17 mouse cellular contexts compared by ENCODE assay signal in the genomic region with DNA sequence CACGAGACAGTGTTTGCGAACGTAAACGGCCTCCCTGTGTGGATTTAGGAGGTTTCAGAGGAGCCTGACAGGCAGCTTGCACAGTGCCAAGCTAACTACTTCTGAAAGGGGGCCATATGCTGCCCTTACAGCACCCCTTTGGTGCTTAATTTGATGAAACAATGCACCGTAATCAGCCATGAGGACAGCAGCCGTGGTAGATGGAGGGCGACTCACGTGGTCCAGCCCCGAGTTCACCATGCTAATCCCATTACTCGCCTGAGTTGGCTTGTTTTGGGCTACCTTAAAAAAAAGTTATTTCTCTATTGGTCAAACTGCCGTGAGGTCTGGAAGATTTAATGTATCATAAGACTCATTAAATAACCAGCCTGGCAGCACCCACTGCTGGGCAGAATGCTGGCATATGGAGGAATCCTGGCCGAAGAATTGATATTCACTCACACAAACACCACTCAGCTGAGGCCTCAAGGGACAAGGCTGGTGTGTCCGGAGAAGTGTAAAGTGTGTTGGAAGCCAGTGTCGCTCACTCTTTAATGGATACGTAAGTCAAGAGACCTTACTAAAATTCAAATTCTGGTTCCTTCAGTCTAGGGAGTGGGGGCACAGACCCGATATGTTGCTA. TPM values are rescaled to one million over a fixed set of nuclear protein-coding genes. Genes with fewer than 3 reads are reported as not detected.
A peak's percentile ranks its signal among the peaks of the same experiment; 100 is the strongest.
DNase-seq lines count a peak whose midpoint lies in the region; ATAC-seq and TF ChIP-seq lines count a peak whose summit lies in the region.
"Had no signal": no experiment of that assay in that cellular context is flagged by ENCODE, and none has a peak within 500 bp of the region (broad histone marks: within the 10 kb centered on the region; RNA-seq: fewer than 3 reads in every experiment).

No protein-coding gene starts in this region.

- no peak overlapping the region for H3K4me2 ChIP-seq in hindbrain, embryonic 12.5 days (replicated peaks)
- peak overlapping the region; percentile 34 for H3K4me2 ChIP-seq in forebrain, embryonic 11.5 days (ENCODE audit: low read depth, low read length, severe bottlenecking)
- peak overlapping the region; percentile 11; the same call in 1 of the 2 replicates for H3K4me2 ChIP-seq in hindbrain, embryonic 16.5 days (ENCODE audit: low read length)
- H3K4me2 ChIP-seq in midbrain, postnatal 0 days (ENCODE audit: low read depth, low read length, poor library complexity, severe bottlenecking): 0 out of 2 replicates have a peak overlapping the region, but pooled peaks have one; percentile 9
- H3K4me2 ChIP-seq in heart, embryonic 12.5 days: no peak overlapping the region
- H3K4me2 ChIP-seq: embryonic facial prominence, embryonic 12.5 days; intestine, embryonic 15.5 days; lung, embryonic 14.5 days had no signal

- intact Hi-C loops in left cerebral cortex, postnatal 36 days (cut with DNase I): no loop called here

- peak; percentile 73 for ATAC-seq in hindbrain, embryonic 12.5 days (ENCODE audit: low FRiP score)
- ATAC-seq in forebrain, embryonic 11.5 days (replicated peaks; ENCODE audit: low FRiP score): peak; percentile 88
- ATAC-seq in hindbrain, embryonic 16.5 days: peak; percentile 88
- no peak for ATAC-seq in midbrain, postnatal 0 days (ENCODE audit: low FRiP score)
- no peak for ATAC-seq in heart, embryonic 12.5 days (ENCODE audit: insufficient number of reproducible peaks, low FRiP score)
- ATAC-seq: intestine, embryonic 15.5 days had no signal

- H3K4me1 ChIP-seq in hindbrain, embryonic 12.5 days: no peaks in the 10 kb centered on the region
- H3K4me1 ChIP-seq in hindbrain, embryonic 10.5 days (replicated peaks): 0 out of 2 replicates have a peak, but pooled peaks cover 7% of the 10 kb centered on the region
- peaks cover 25% of the 10 kb centered on the region for H3K4me1 ChIP-seq in forebrain, embryonic 11.5 days (replicated peaks; ENCODE audit: control insufficient read depth, insufficient read depth, low read length)
- no peaks in the 10 kb centered on the region; the same call in 1 of the 2 replicates for H3K4me1 ChIP-seq in hindbrain, embryonic 16.5 days (ENCODE audit: control insufficient read depth, insufficient read depth, low read depth, low read length)
- peaks cover 4% of the 10 kb centered on the region; the same call in 1 of the 2 replicates for H3K4me1 ChIP-seq in midbrain, postnatal 0 days (ENCODE audit: insufficient read depth, low read length)
- H3K4me1 ChIP-seq in heart, embryonic 12.5 days (replicated peaks): no peaks in the 10 kb centered on the region
- H3K4me1 ChIP-seq: embryonic facial prominence, embryonic 12.5 days; intestine, embryonic 15.5 days had no signal

- no peak overlapping the region for H3K27ac ChIP-seq in hindbrain, embryonic 12.5 days
- no peak overlapping the region for H3K27ac ChIP-seq in hindbrain, embryonic 10.5 days
- H3K27ac ChIP-seq in forebrain, embryonic 11.5 days (ENCODE audit: low read depth, low read length): peak overlapping the region; percentile 69
- H3K27ac ChIP-seq in hindbrain, embryonic 16.5 days (ENCODE audit: low read depth, low read length): no peak overlapping the region
- no peak overlapping the region for H3K27ac ChIP-seq in midbrain, postnatal 0 days (ENCODE audit: low read depth, low read length)
- H3K27ac ChIP-seq in heart, embryonic 12.5 days (ENCODE audit: poor library complexity, severe bottlenecking): no peak overlapping the region
- H3K27ac ChIP-seq: embryonic facial prominence, embryonic 12.5 days; intestine, embryonic 15.5 days; kidney, postnatal 0 days had no signal

- no peak overlapping the region for H3K9ac ChIP-seq in hindbrain, embryonic 12.5 days
- peak overlapping the region; percentile 37 for H3K9ac ChIP-seq in forebrain, embryonic 11.5 days (ENCODE audit: low read length)
- H3K9ac ChIP-seq in hindbrain, embryonic 16.5 days (ENCODE audit: low read depth, low read length): no peak overlapping the region
- no peak overlapping the region for H3K9ac ChIP-seq in midbrain, postnatal 0 days (replicated peaks; ENCODE audit: low read length, poor library complexity, severe bottlenecking)
- H3K9ac ChIP-seq in heart, embryonic 12.5 days: no peak overlapping the region
- H3K9ac ChIP-seq: embryonic facial prominence, embryonic 12.5 days; intestine, embryonic 15.5 days; lung, embryonic 14.5 days had no signal

- H3K9me3 ChIP-seq in hindbrain, embryonic 12.5 days (replicated peaks): no peaks in the 10 kb centered on the region
- H3K9me3 ChIP-seq in hindbrain, embryonic 10.5 days: no peaks in the 10 kb centered on the region
- no peaks in the 10 kb centered on the region for H3K9me3 ChIP-seq in forebrain, embryonic 11.5 days (ENCODE audit: control insufficient read depth, low read length)
- no peaks in the 10 kb centered on the region for H3K9me3 ChIP-seq in hindbrain, embryonic 16.5 days (ENCODE audit: control insufficient read depth, low read length)
- no peaks in the 10 kb centered on the region for H3K9me3 ChIP-seq in midbrain, postnatal 0 days (ENCODE audit: low read length)
- no peaks in the 10 kb centered on the region for H3K9me3 ChIP-seq in heart, embryonic 12.5 days (replicated peaks)
- H3K9me3 ChIP-seq: embryonic facial prominence, embryonic 12.5 days; intestine, embryonic 15.5 days had no signal

- no peak for DNase-seq in hindbrain, embryonic 10.5 days (ENCODE audit: low spot score)
- peak; percentile 74 for DNase-seq in forebrain, embryonic 11.5 days (ENCODE audit: low spot score)
- DNase-seq in midbrain, postnatal 0 days (ENCODE audit: low spot score): peak; percentile 75
- DNase-seq in kidney, adult 8-10 months: no peak
- no peak for DNase-seq in left cerebral cortex, postnatal 36 days (ENCODE audit: low spot score in 2 of 2)
- DNase-seq: adrenal gland, postnatal 36 days; gastrocnemius, postnatal 10 days; heart, postnatal 14 days; lung, embryonic 14.5 days; thymus, postnatal 14 days had no signal

- no peak overlapping the region for H3K4me3 ChIP-seq in hindbrain, embryonic 12.5 days
- H3K4me3 ChIP-seq in hindbrain, embryonic 10.5 days: no peak overlapping the region
- no peak overlapping the region for H3K4me3 ChIP-seq in forebrain, embryonic 11.5 days (ENCODE audit: low read depth, low read length)
- H3K4me3 ChIP-seq in hindbrain, embryonic 16.5 days (ENCODE audit: low read length): no peak overlapping the region
- H3K4me3 ChIP-seq in midbrain, postnatal 0 days (ENCODE audit: low read depth, low read length): no peak overlapping the region
- no peak overlapping the region for H3K4me3 ChIP-seq in heart, embryonic 12.5 days
- H3K4me3 ChIP-seq: embryonic facial prominence, embryonic 12.5 days; intestine, embryonic 15.5 days had no signal

- H3K27me3 ChIP-seq in hindbrain, embryonic 12.5 days: peaks cover 21% of the 10 kb centered on the region
- peaks cover 38% of the 10 kb centered on the region for H3K27me3 ChIP-seq in hindbrain, embryonic 10.5 days (ENCODE audit: insufficient read depth, poor library complexity, severe bottlenecking)
- H3K27me3 ChIP-seq in forebrain, embryonic 11.5 days (ENCODE audit: control insufficient read depth, insufficient read depth, low read length): peaks cover 7% of the 10 kb centered on the region; the same call in 1 of the 2 replicates
- H3K27me3 ChIP-seq in hindbrain, embryonic 16.5 days (replicated peaks; ENCODE audit: control insufficient read depth, insufficient read depth, low read length): 0 out of 2 replicates have a peak, but pooled peaks cover under 1% of the 10 kb centered on the region
- H3K27me3 ChIP-seq in midbrain, postnatal 0 days (ENCODE audit: insufficient read depth, low read length): peaks cover 6% of the 10 kb centered on the region; the same call in 1 of the 2 replicates
- peaks cover 16% of the 10 kb centered on the region for H3K27me3 ChIP-seq in heart, embryonic 12.5 days (replicated peaks)

- no peak for TF ChIP-seq CTCF in midbrain, postnatal 0 days (IDR thresholded peaks at IDR 0.05)

- 58% methylated on average over 16 of the region's 16 CpGs for WGBS in hindbrain, embryonic 12.5 days
- 77% methylated on average over 16 of the region's 16 CpGs for WGBS in hindbrain, embryonic 10.5 days
- WGBS in forebrain, embryonic 11.5 days: 18% methylated on average over 16 of the region's 16 CpGs
- 38% methylated on average over 16 of the region's 16 CpGs for WGBS in hindbrain, embryonic 16.5 days
- 23% methylated on average over 16 of the region's 16 CpGs for WGBS in midbrain, postnatal 0 days
- WGBS in heart, embryonic 12.5 days: 80% methylated on average over 16 of the region's 16 CpGs

- H3K36me3 ChIP-seq in hindbrain, embryonic 12.5 days: no peaks in the 10 kb centered on the region
- H3K36me3 ChIP-seq in hindbrain, embryonic 10.5 days: no peaks in the 10 kb centered on the region
- H3K36me3 ChIP-seq in forebrain, embryonic 11.5 days (ENCODE audit: control insufficient read depth, insufficient read depth, low read length): no peaks in the 10 kb centered on the region
- H3K36me3 ChIP-seq in hindbrain, embryonic 16.5 days (ENCODE audit: control insufficient read depth, insufficient read depth, low read length): no peaks in the 10 kb centered on the region
- H3K36me3 ChIP-seq in midbrain, postnatal 0 days (ENCODE audit: insufficient read depth, low read length): no peaks in the 10 kb centered on the region
- H3K36me3 ChIP-seq in heart, embryonic 12.5 days: no peaks in the 10 kb centered on the region
- H3K36me3 ChIP-seq: embryonic facial prominence, embryonic 12.5 days; intestine, embryonic 15.5 days had no signal

RNA-seq across cellular contexts. Expression of gene 4932438H23Rik, which starts 4.6 kb away (rescaled TPM):
- polyA plus RNA-seq in hindbrain, embryonic 12.5 days (2016; fragmentation: Nextera tagmentation; extraction: Ambion mirVana): 0.16 and 1.1 TPM in 2 replicates
- polyA plus RNA-seq in hindbrain, embryonic 10.5 days (2016; fragmentation: Nextera tagmentation; extraction: Ambion mirVana): 0.11 and 0.27 TPM in 2 replicates
- 0.17 TPM in 1 of 2 replicates, not detected in the other for polyA plus RNA-seq in forebrain, embryonic 11.5 days (2014; fragmentation: Nextera tagmentation; extraction: Ambion mirVana)
- 0.88 and 1.9 TPM in 2 replicates for polyA plus RNA-seq in hindbrain, embryonic 16.5 days (2015; fragmentation: Nextera tagmentation; extraction: Ambion mirVana)
- total RNA-seq in midbrain, postnatal 0 days (2014; rRNA removed): 0.77 and 1.7 TPM in 2 replicates
- 0.81 and 1.3 TPM in 2 replicates for polyA plus RNA-seq in midbrain, postnatal 0 days (2015; fragmentation: Nextera tagmentation; extraction: Ambion mirVana)
- 0.17 TPM in 1 of 2 replicates, not detected in the other for polyA plus RNA-seq in heart, embryonic 12.5 days (2016; fragmentation: Nextera tagmentation; extraction: Ambion mirVana)
- total RNA-seq in left cerebral cortex, postnatal 36 days (2021): under 1 TPM; 0.59 to 0.96 TPM
- total RNA-seq: adrenal gland, postnatal 36 days; liver, adult 2 months had no signal
- polyA plus RNA-seq: liver, adult 2 months had no signal

RNA-seq across cellular contexts. Expression of gene Paxbp1, which starts 55.2 kb away (rescaled TPM):
- 104 and 113 TPM in 2 replicates for polyA plus RNA-seq in hindbrain, embryonic 12.5 days (2016; fragmentation: Nextera tagmentation; extraction: Ambion mirVana)
- polyA plus RNA-seq in hindbrain, embryonic 10.5 days (2016; fragmentation: Nextera tagmentation; extraction: Ambion mirVana): 54.4 and 58.3 TPM in 2 replicates
- 93.0 and 109 TPM in 2 replicates for polyA plus RNA-seq in forebrain, embryonic 11.5 days (2014; fragmentation: Nextera tagmentation; extraction: Ambion mirVana)
- 48.8 and 60.2 TPM in 2 replicates for polyA plus RNA-seq in hindbrain, embryonic 16.5 days (2015; fragmentation: Nextera tagmentation; extraction: Ambion mirVana)
- 54.0 and 86.2 TPM in 2 replicates for total RNA-seq in midbrain, postnatal 0 days (2014; rRNA removed)
- polyA plus RNA-seq in midbrain, postnatal 0 days (2015; fragmentation: Nextera tagmentation; extraction: Ambion mirVana): 19.8 and 27.1 TPM in 2 replicates
- polyA plus RNA-seq in heart, embryonic 12.5 days (2016; fragmentation: Nextera tagmentation; extraction: Ambion mirVana): 52.5 and 55.6 TPM in 2 replicates
- total RNA-seq in left cerebral cortex, postnatal 36 days (2021): 10 to 100 TPM; 39.7 to 74.0 TPM

Comparison
In these comparisons a context has a peak if more than half of its experiments do, and no peak if none do; other contexts are left out.
1. H3K4me2 ChIP-seq: peak in forebrain, embryonic 11.5 days (single experiment), hindbrain, embryonic 16.5 days (single experiment) and midbrain, postnatal 0 days (single experiment); none in hindbrain, embryonic 12.5 days (single experiment) and heart, embryonic 12.5 days (single experiment).
2. ATAC-seq: peak in hindbrain, embryonic 12.5 days (single experiment), forebrain, embryonic 11.5 days (single experiment) and hindbrain, embryonic 16.5 days (single experiment); none in midbrain, postnatal 0 days (single experiment) and heart, embryonic 12.5 days (single experiment).
3. DNase-seq: peak in forebrain, embryonic 11.5 days (single experiment) and midbrain, postnatal 0 days (single experiment); none in hindbrain, embryonic 10.5 days (single experiment), kidney, adult 8-10 months (0 of 2) and left cerebral cortex, postnatal 36 days (0 of 2).